Mouse (Mus musculus) limb, embryonic 14.5 days (tissue): ENCODE data around the gene Nr3c2. TPM values are rescaled to one million over a fixed set of nuclear protein-coding genes. Genes with fewer than 3 reads are reported as not detected.

ENCODE experiments used
- ATAC-seq: fragments of 200-750 bp; cut with Nextera tagmentation; 2 replicates; pipeline ENCODE4 v1.8.0; 2017; ENCODE audit warnings: low read depth, moderate number of reproducible peaks, moderate TSS enrichment; ENCODE audit not compliant: low FRiP score
- DNase-seq: peaks from one replicate; pipeline ENCODE4 v3.0.0-alpha.2; 2015; ENCODE audit warnings: low spot score
- H3K27ac ChIP-seq: fragments of 300-500 bp; sonication (generic); replicated peaks from 2 replicates; pipeline ENCODE4 v1.5.1; 2014; ENCODE audit warnings: low read depth, mild to moderate bottlenecking, low read length, moderate library complexity, mixed read lengths
- H3K27me3 ChIP-seq: fragments of 300-500 bp; sonication (generic); 2 replicates; pipeline ENCODE4 v1.6.1; 2014; ENCODE audit warnings: low read length, mixed read lengths; ENCODE audit not compliant: control insufficient read depth, insufficient read depth
- H3K36me3 ChIP-seq: fragments of 300-500 bp; sonication (generic); 2 replicates; pipeline ENCODE4 v1.6.1; 2014; ENCODE audit warnings: mild to moderate bottlenecking, low read length, moderate library complexity, mixed read lengths; ENCODE audit not compliant: control insufficient read depth, insufficient read depth
- H3K4me1 ChIP-seq: fragments of 300-500 bp; sonication (generic); 2 replicates; pipeline ENCODE4 v1.6.1; 2014; ENCODE audit warnings: antibody characterized with exemption, low read length, mixed read lengths; ENCODE audit not compliant: control insufficient read depth, insufficient read depth
- H3K4me2 ChIP-seq: fragments of 300-500 bp; sonication (generic); replicated peaks from 2 replicates; pipeline ENCODE4 v1.6.1; 2014; ENCODE audit warnings: low read depth, mild to moderate bottlenecking, low read length, moderate library complexity; ENCODE audit not compliant: severe bottlenecking
- H3K4me3 ChIP-seq: fragments of 300-500 bp; sonication (generic); replicated peaks from 2 replicates; pipeline ENCODE4 v1.5.1; 2014; ENCODE audit warnings: low read length
- H3K9ac ChIP-seq: fragments of 300-500 bp; sonication (generic); 2 replicates; pipeline ENCODE4 v1.6.1; 2014; ENCODE audit warnings: mild to moderate bottlenecking, low read depth, low read length, moderate library complexity; ENCODE audit not compliant: severe bottlenecking
- H3K9me3 ChIP-seq: fragments of 300-500 bp; sonication (generic); 2 replicates; pipeline ENCODE4 v1.6.1; 2016; ENCODE audit warnings: low read length; ENCODE audit not compliant: control insufficient read depth
- POLR2A ChIP-seq: fragments of 200-500 bp; IDR thresholded peaks from 2 replicates; pipeline ENCODE4 v1.8.0; 2012; ENCODE audit warnings: inconsistent platforms, mild to moderate bottlenecking, moderate library complexity, borderline replicate concordance; ENCODE audit not compliant: insufficient read depth, insufficient read length; ENCODE audit errors: extremely low read depth
- WGBS: fragments of 180-500 bp; shearing (Covaris S2); extraction: QIAGEN DNeasy Blood & Tissue Kit; methylation state at CpG from one replicate; pipeline ENCODE4 v1.1.7; 2014; 5-methylcytosine and 5-hydroxymethylcytosine counted together
- polyA plus RNA-seq, 2 experiments: library from polyadenylated mRNA; depleted of rRNA in 1 of 2; stranded (reverse) in 1 of 2; unstranded in 1 of 2; fragments of >200 nt; fragmentation: Nextera tagmentation in 1 of 2; extraction: Ambion mirVana in 1 of 2; gene quantifications; 2 replicates each; pipeline versions ENCODE4 v1.2.1 to v1.2.3; 2012 to 2014

Nr3c2 gene
- polyA plus RNA-seq, 2 experiments: 2.1 to 6.1 TPM

- DNase-seq (no peak), ATAC-seq (no peak)
- H3K4me3 ChIP-seq: no peak overlapping the region
- no peaks in the 10 kb centered on the region for H3K9me3 ChIP-seq
- 49% methylated on average over 6 of the region's 6 CpGs for WGBS
- no peaks in the 10 kb centered on the region for H3K27me3 ChIP-seq
- H3K9ac ChIP-seq: no peak overlapping the region
- no peak overlapping the region for H3K27ac ChIP-seq
- H3K4me2 ChIP-seq: no peak overlapping the region
- no peak for TF ChIP-seq POLR2A
- peaks cover 4% of the 10 kb centered on the region; the same call in 1 of the 2 replicates for H3K4me1 ChIP-seq
- H3K36me3 ChIP-seq: no peaks in the 10 kb centered on the region
Measured at GRCm38 (mm10) chr8:77231834-77232233, 332.6 kb downstream of the Nr3c2 start.

- H3K27me3 ChIP-seq: no peaks in the 10 kb centered on the region
- no peak overlapping the region for H3K4me3 ChIP-seq
- H3K4me2 ChIP-seq: no peak overlapping the region
- ATAC-seq (no peak), DNase-seq (no peak)
- H3K9me3 ChIP-seq: no peaks in the 10 kb centered on the region
- 84% methylated on average over 3 of the region's 3 CpGs for WGBS
- no peak overlapping the region for H3K27ac ChIP-seq
- H3K9ac ChIP-seq: no peak overlapping the region
- no peak for TF ChIP-seq POLR2A
- peaks cover 2% of the 10 kb centered on the region; the same call in 1 of the 2 replicates for H3K4me1 ChIP-seq
- no peaks in the 10 kb centered on the region for H3K36me3 ChIP-seq
Measured at GRCm38 (mm10) chr8:77232411-77232810, 333.2 kb downstream of the Nr3c2 start.

- Histone ChIP-seq H3K36me3 (no peaks in the 10 kb centered on the region), H3K27ac (no peak overlapping the region), H3K4me3 (no peak overlapping the region), H3K4me2 (no peak overlapping the region), H3K9ac (no peak overlapping the region), H3K4me1 (no peaks in the 10 kb centered on the region), H3K27me3 (no peaks in the 10 kb centered on the region), H3K9me3 (no peaks in the 10 kb centered on the region)
- WGBS: 60% methylated on average over 1 of the region's 1 CpGs
- DNase-seq: no peak
- TF ChIP-seq POLR2A: no peak
- ATAC-seq: no peak
Measured at GRCm38 (mm10) chr8:77236701-77237100, 337.5 kb downstream of the Nr3c2 start.

- DNase-seq (no peak), ATAC-seq (no peak)
- Histone ChIP-seq H3K4me3 (no peak overlapping the region), H3K4me2 (no peak overlapping the region), H3K9ac (no peak overlapping the region), H3K27me3 (no peaks in the 10 kb centered on the region), H3K36me3 (no peaks in the 10 kb centered on the region), H3K9me3 (no peaks in the 10 kb centered on the region), H3K27ac (no peak overlapping the region), H3K4me1 (no peaks in the 10 kb centered on the region)
- no peak for TF ChIP-seq POLR2A
Measured at GRCm38 (mm10) chr8:77239462-77239861, 340.2 kb downstream of the Nr3c2 start.

GRCm38 (mm10) chr8:77241381-77241780, 342.1 kb downstream of the Nr3c2 start:
- no peaks in the 10 kb centered on the region for H3K4me1 ChIP-seq
- H3K9ac ChIP-seq: no peak overlapping the region
- H3K36me3 ChIP-seq: no peaks in the 10 kb centered on the region
- WGBS: 94% methylated on average over 3 of the region's 3 CpGs
- H3K9me3 ChIP-seq: no peaks in the 10 kb centered on the region
- H3K27ac ChIP-seq: no peak overlapping the region
- no peak overlapping the region for H3K4me3 ChIP-seq
- H3K27me3 ChIP-seq: no peaks in the 10 kb centered on the region
- no peak for TF ChIP-seq POLR2A
- no peak overlapping the region for H3K4me2 ChIP-seq
- no peak for DNase-seq
- no peak for ATAC-seq

GRCm38 (mm10) chr8:77250094-77250493, 350.9 kb downstream of the Nr3c2 start:
- Histone ChIP-seq H3K36me3 (peaks cover 28% of the 10 kb centered on the region; the same call in 1 of the 2 replicates), H3K9me3 (no peaks in the 10 kb centered on the region), H3K9ac (no peak overlapping the region), H3K4me2 (no peak overlapping the region), H3K4me3 (no peak overlapping the region), H3K4me1 (no peaks in the 10 kb centered on the region), H3K27me3 (no peaks in the 10 kb centered on the region), H3K27ac (no peak overlapping the region)
- no peak for TF ChIP-seq POLR2A
- WGBS: 90% methylated on average over 3 of the region's 3 CpGs
- no peak for DNase-seq
- ATAC-seq: no peak
